Mouse (Mus musculus) heart, embryonic 12.5 days (tissue): ENCODE measurements around the gene Aifm2. TPM values are rescaled to one million over a fixed set of nuclear protein-coding genes. Genes with fewer than 3 reads are reported as not detected.

Source experiments
- ATAC-seq: fragments of 200-750 bp; cut with Nextera tagmentation; 2 replicates; pipeline ENCODE4 v1.8.0; 2017; ENCODE audit warnings: moderate TSS enrichment, moderate library complexity; ENCODE audit not compliant: insufficient number of reproducible peaks, low FRiP score
- H3K27ac ChIP-seq: fragments of 300-500 bp; sonication (generic); 2 replicates; pipeline ENCODE4 v1.5.1; 2016; ENCODE audit warnings: mild to moderate bottlenecking, moderate library complexity; ENCODE audit not compliant: poor library complexity, severe bottlenecking
- H3K27me3 ChIP-seq: fragments of 300-500 bp; sonication (generic); replicated peaks from 2 replicates; pipeline ENCODE4 v1.6.1; 2016; ENCODE audit warnings: mild to moderate bottlenecking, moderate library complexity
- H3K36me3 ChIP-seq: fragments of 300-500 bp; sonication (generic); 2 replicates; pipeline ENCODE4 v1.6.1; 2016; ENCODE audit warnings: mild to moderate bottlenecking, moderate library complexity
- H3K4me1 ChIP-seq: fragments of 300-500 bp; sonication (generic); replicated peaks from 2 replicates; pipeline ENCODE4 v1.6.1; 2016; ENCODE audit warnings: mild to moderate bottlenecking
- H3K4me2 ChIP-seq: fragments of 300-500 bp; sonication (generic); 2 replicates; pipeline ENCODE4 v1.6.1; 2016; ENCODE audit warnings: mild to moderate bottlenecking, moderate library complexity
- H3K4me3 ChIP-seq: fragments of 300-500 bp; sonication (generic); 2 replicates; pipeline ENCODE4 v1.5.1; 2016; ENCODE audit warnings: mild to moderate bottlenecking
- H3K9ac ChIP-seq: fragments of 300-500 bp; sonication (generic); 2 replicates; pipeline ENCODE4 v1.6.1; 2016; ENCODE audit warnings: mild to moderate bottlenecking, moderate library complexity
- H3K9me3 ChIP-seq: fragments of 300-500 bp; sonication (generic); replicated peaks from 2 replicates; pipeline ENCODE4 v1.6.1; 2016; ENCODE audit warnings: mild to moderate bottlenecking, moderate library complexity
- WGBS: fragments of 180-500 bp; shearing (Covaris S2); methylation state at CpG from one replicate; pipeline ENCODE4 v1.1.7; 2016; 5-methylcytosine and 5-hydroxymethylcytosine counted together
- polyA plus RNA-seq: library from polyadenylated mRNA; unstranded; fragments of >200 nt; fragmentation: Nextera tagmentation; extraction: Ambion mirVana; gene quantifications from 2 replicates; pipeline ENCODE4 v1.2.1, GENCODE M21; 2016

The Aifm2 gene
- polyA plus RNA-seq, result 20.8 and 22.7 TPM in 2 replicates

- peak within 1 kb of the TSS; percentile 46 for H3K27ac ChIP-seq
- peak within 1 kb of the TSS; percentile 84 for H3K9ac ChIP-seq
- no peaks in the 10 kb centered on the region for H3K9me3 ChIP-seq
- H3K4me1 ChIP-seq, result peaks cover 18% of the 10 kb centered on the region
- no peaks in the 10 kb centered on the region for H3K36me3 ChIP-seq
- WGBS, result 13% methylated on average over 31 of the region's 36 CpGs
- H3K27me3 ChIP-seq, result peaks cover 7% of the 10 kb centered on the region; the same call in 1 of the 2 replicates
- H3K4me2 ChIP-seq, result peak within 1 kb of the TSS; percentile 95
- peak; percentile 93 for ATAC-seq
- H3K4me3 ChIP-seq, result peak within 1 kb of the TSS; percentile 88
Observed at GRCm38 (mm10) chr10:61714771-61715461, at the start of gene Aifm2. Gene Aifm2 (plus strand): TSS chr10:61715263.

- Histone ChIP-seq H3K36me3 (peaks cover 85% of the 10 kb centered on the region), H3K4me1 (peaks cover 8% of the 10 kb centered on the region), H3K9me3 (no peaks in the 10 kb centered on the region; the same call in 1 of the 2 replicates), H3K27me3 (no peaks in the 10 kb centered on the region), H3K4me3 (no peak overlapping the region), H3K27ac (no peak overlapping the region), H3K4me2 (no peak overlapping the region), H3K9ac (no peak overlapping the region)
- ATAC-seq, result no peak
- 75% methylated on average over 3 of the region's 3 CpGs for WGBS
Observed at GRCm38 (mm10) chr10:61665651-61666050, 49.4 kb upstream of the Aifm2 start.

- no peak for ATAC-seq
- no peak overlapping the region for H3K9ac ChIP-seq
- peaks cover 87% of the 10 kb centered on the region for H3K36me3 ChIP-seq
- no peaks in the 10 kb centered on the region for H3K4me1 ChIP-seq
- H3K27me3 ChIP-seq, result no peaks in the 10 kb centered on the region
- H3K4me3 ChIP-seq, result no peak overlapping the region
- WGBS, result 86% methylated on average over 7 of the region's 7 CpGs
- H3K27ac ChIP-seq, result no peak overlapping the region
- no peaks in the 10 kb centered on the region; the same call in 1 of the 2 replicates for H3K9me3 ChIP-seq
- no peak overlapping the region for H3K4me2 ChIP-seq
Observed at GRCm38 (mm10) chr10:61669289-61669688, 45.8 kb upstream of the Aifm2 start.

- Histone ChIP-seq H3K9me3 (no peaks in the 10 kb centered on the region; the same call in 1 of the 2 replicates), H3K9ac (no peak overlapping the region), H3K4me3 (no peak overlapping the region), H3K36me3 (peaks cover 87% of the 10 kb centered on the region), H3K4me2 (no peak overlapping the region), H3K4me1 (no peaks in the 10 kb centered on the region), H3K27me3 (no peaks in the 10 kb centered on the region), H3K27ac (no peak overlapping the region)
- ATAC-seq, result 0 out of 2 replicates have a peak, but pooled peaks have one; percentile 48
Observed at GRCm38 (mm10) chr10:61669896-61670295, 45.2 kb upstream of the Aifm2 start.

GRCm38 (mm10) chr10:61670758-61671157, 44.3 kb upstream of the Aifm2 start:
- H3K27ac ChIP-seq, result no peak overlapping the region
- 96% methylated on average over 3 of the region's 3 CpGs for WGBS

GRCm38 (mm10) chr10:61675935-61676334, 39.1 kb upstream of the Aifm2 start:
- Histone ChIP-seq H3K4me3 (no peak overlapping the region), H3K9ac (no peak overlapping the region), H3K4me2 (no peak overlapping the region), H3K4me1 (peaks cover 6% of the 10 kb centered on the region), H3K27ac (no peak overlapping the region), H3K9me3 (no peaks in the 10 kb centered on the region), H3K36me3 (peaks cover 45% of the 10 kb centered on the region), H3K27me3 (no peaks in the 10 kb centered on the region)
- WGBS, result 78% methylated on average over 3 of the region's 3 CpGs
- ATAC-seq, result no peak

More at GRCm38 (mm10) chr10:61670758-61671157, 44.3 kb upstream of the Aifm2 start:
- H3K4me1 ChIP-seq, result no peaks in the 10 kb centered on the region
- no peak overlapping the region for H3K4me2 ChIP-seq
- no peaks in the 10 kb centered on the region for H3K27me3 ChIP-seq
- H3K4me3 ChIP-seq, result no peak overlapping the region
- ATAC-seq, result no peak
- no peaks in the 10 kb centered on the region; the same call in 1 of the 2 replicates for H3K9me3 ChIP-seq
- H3K36me3 ChIP-seq, result peaks cover 85% of the 10 kb centered on the region
- no peak overlapping the region for H3K9ac ChIP-seq

- no peaks in the 10 kb centered on the region for H3K27me3 ChIP-seq
- H3K9me3 ChIP-seq, result no peaks in the 10 kb centered on the region
- H3K36me3 ChIP-seq, result peaks cover 15% of the 10 kb centered on the region
- no peak for ATAC-seq
- 37% methylated on average over 9 of the region's 9 CpGs for WGBS
- peak overlapping the region; percentile 95 for H3K4me2 ChIP-seq
- H3K4me1 ChIP-seq, result peaks cover 15% of the 10 kb centered on the region
- peak overlapping the region; percentile 99 for H3K4me3 ChIP-seq
- H3K27ac ChIP-seq, result peak overlapping the region; percentile 81
- peak overlapping the region; percentile 69 for H3K9ac ChIP-seq
Observed at GRCm38 (mm10) chr10:61679545-61679944, 35.5 kb upstream of the Aifm2 start.

GRCm38 (mm10) chr10:61680015-61680913, 34.8 kb upstream of the Aifm2 start, which contains the start of gene Sar1a:
Gene Sar1a (plus strand): TSS chr10:61680299.
- peaks cover 15% of the 10 kb centered on the region for H3K36me3 ChIP-seq
- ATAC-seq, result peak; percentile 100
- peak within 1 kb of the TSS; percentile 95 for H3K4me2 ChIP-seq
- H3K4me3 ChIP-seq, result peak within 1 kb of the TSS; percentile 99
- H3K27me3 ChIP-seq, result no peaks in the 10 kb centered on the region
- peaks cover 15% of the 10 kb centered on the region for H3K4me1 ChIP-seq
- under 1% methylated on average over 79 of the region's 84 CpGs for WGBS
- H3K27ac ChIP-seq, result peak within 1 kb of the TSS; percentile 81
- H3K9me3 ChIP-seq, result no peaks in the 10 kb centered on the region
- peak within 1 kb of the TSS; percentile 97 for H3K9ac ChIP-seq

- H3K4me3 ChIP-seq, result no peak overlapping the region
- no peak overlapping the region for H3K27ac ChIP-seq
- no peaks in the 10 kb centered on the region for H3K4me1 ChIP-seq
- no peaks in the 10 kb centered on the region for H3K27me3 ChIP-seq
- no peak overlapping the region for H3K4me2 ChIP-seq
- ATAC-seq, result no peak
- no peak overlapping the region for H3K9ac ChIP-seq
- H3K36me3 ChIP-seq, result peaks cover 89% of the 10 kb centered on the region
- WGBS, result 80% methylated on average over 8 of the region's 8 CpGs
- H3K9me3 ChIP-seq, result no peaks in the 10 kb centered on the region
Observed at GRCm38 (mm10) chr10:61689405-61689804, 25.7 kb upstream of the Aifm2 start.

- WGBS, result 70% methylated on average over 4 of the region's 4 CpGs
- no peak for ATAC-seq
- Histone ChIP-seq H3K4me3 (no peak overlapping the region), H3K36me3 (peaks cover 60% of the 10 kb centered on the region), H3K4me1 (peaks cover 21% of the 10 kb centered on the region), H3K9ac (no peak overlapping the region), H3K4me2 (no peak overlapping the region), H3K9me3 (no peaks in the 10 kb centered on the region), H3K27me3 (no peaks in the 10 kb centered on the region), H3K27ac (no peak overlapping the region)
Observed at GRCm38 (mm10) chr10:61693563-61693962, 21.5 kb upstream of the Aifm2 start.
